Mouse (Mus musculus): ENCODE data around the gene Gpc6.

Gpc6 gene

DNA sequence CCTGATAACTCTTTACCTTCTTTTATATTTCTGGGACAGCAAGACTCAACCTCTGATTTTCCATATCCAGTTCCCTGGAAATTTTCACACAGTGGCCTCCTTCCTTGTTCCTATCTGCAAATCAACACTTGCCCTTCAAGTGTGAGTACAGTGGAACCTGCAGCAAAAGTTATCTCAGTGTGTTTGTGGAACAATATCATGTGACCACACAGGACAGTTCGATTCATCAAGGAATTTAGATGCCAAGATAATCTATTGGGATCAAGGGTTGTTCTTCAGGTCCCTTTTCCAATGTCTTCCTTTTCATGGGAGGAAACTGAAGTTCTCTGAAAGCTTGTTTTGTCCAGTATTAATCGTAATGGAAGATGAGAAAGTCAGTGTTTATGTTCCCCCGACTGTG, 891.6 kb downstream of the Gpc6 start:
- no peak for DNase-seq

- DNase-seq, result no peak
Measured at GRCm38 (mm10) chr14:117817196-117817595, 892.1 kb downstream of the Gpc6 start.

GRCm38 (mm10) chr14:117824491-117824890, 899.4 kb downstream of the Gpc6 start:
- DNase-seq, result no peak

DNA sequence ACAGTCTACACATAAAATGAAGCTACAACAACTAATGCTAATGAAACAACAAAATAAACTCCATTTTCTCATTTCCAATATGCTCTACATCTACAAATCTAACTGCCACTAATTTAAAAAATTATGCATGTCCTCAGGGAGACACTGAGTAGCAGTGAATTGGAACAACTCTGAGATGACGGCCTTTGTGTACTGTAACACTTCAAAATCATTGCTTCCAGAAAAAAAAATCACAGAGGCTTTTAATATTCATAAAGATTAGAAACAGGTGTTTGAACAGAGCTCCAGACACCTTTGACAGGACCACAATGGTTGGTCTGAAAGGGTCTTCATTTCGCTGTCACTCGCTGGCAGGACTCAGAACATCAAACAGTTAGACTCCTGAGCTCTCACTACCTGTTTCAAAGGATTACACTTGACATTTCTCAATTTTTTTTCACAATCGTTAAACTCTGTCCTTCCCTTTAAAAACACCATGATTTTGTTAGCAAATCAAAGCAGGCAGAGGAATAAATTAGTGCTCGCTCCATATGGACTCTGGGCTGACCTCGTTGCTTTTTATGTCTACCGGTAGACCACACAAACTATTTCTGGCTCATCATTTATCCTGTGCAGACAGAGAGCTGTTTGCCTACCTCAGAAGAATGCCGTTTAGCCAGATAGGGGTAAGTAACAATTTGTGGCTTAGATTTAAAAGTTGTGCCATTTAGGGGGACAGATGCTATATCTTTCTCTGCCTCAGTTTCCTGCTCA, 901.4 kb downstream of the Gpc6 start:
- DNase-seq, result no peak

DNA sequence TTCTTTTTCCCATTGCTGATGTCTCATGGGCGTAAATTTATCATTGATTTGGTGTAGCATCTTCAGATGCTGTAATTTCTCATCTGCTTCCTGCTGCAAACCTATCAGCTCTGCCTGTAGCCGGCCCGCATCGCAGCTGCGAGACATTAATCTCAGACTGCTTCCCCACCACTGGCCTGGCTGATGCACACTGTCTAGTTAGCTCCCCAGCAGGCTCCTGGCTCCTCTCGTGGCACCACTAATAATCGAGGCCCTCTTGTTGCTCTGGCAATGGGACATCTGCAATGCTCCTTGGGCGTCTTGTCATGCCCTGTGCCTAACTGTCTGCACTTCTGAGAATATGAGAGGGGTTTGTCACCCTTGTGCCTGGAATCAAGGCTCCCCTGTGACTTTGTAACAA, 906.2 kb downstream of the Gpc6 start:
- DNase-seq, result no peak

DNA sequence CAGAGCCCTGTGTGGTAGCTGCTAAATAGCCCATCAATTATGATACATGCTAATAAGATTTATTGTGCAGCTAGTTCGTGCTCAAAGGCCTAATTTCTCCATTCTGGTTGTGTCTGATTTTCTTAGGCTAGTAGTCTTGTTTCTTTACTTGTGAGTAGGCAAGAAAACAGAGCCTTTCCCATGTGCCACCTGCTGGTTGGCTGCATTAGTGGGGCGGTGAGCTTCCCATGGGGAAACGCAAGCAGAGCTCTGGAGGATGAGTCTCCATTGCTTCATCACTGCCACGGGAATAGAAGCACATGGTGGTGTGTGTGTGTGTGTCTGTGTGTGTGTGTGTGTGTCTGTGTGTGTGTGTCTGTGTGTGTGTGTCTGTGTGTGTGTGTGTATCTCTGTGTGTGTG, 906.6 kb downstream of the Gpc6 start:
- peak; percentile 39 for DNase-seq

DNA sequence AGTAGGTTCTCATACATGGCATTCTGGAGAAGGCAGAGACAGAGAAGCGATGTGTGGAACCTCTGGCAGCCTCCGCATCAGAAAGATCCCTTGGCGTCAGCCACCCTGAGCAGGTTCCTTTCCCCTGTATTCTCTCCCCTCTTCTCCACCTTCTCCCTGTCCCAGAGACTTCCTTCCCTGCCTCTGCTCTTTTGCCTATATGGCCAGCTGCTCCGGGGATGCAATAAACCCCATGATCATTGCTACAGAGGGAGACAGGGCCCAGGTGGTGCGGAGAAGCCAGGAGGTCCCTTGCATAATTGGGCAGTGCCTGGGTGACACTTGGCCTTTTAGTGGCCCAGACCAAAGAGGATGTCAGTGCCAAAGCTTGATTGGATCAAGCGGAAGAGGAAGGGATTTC, 910.4 kb downstream of the Gpc6 start:
- no peak for DNase-seq

DNA sequence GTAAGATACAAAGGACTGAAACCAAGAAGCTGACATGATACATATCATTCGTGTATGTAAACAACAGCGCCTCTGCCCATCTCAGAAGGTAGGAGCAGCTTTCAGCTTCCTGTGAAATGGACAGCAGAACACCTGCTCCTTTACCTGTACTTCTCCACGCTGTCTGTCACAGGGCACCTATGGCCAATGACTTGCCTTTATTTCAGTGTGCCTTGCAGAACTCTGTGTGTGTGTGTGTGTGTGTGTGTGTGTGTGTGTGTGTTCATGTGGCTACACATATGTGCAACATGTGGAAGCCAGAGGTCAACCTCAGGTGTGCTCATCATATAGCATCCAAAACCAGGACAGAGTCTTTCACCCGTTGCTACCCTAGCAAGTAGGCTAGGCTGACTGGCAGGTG, 911.9 kb downstream of the Gpc6 start:
- no peak for DNase-seq

DNA sequence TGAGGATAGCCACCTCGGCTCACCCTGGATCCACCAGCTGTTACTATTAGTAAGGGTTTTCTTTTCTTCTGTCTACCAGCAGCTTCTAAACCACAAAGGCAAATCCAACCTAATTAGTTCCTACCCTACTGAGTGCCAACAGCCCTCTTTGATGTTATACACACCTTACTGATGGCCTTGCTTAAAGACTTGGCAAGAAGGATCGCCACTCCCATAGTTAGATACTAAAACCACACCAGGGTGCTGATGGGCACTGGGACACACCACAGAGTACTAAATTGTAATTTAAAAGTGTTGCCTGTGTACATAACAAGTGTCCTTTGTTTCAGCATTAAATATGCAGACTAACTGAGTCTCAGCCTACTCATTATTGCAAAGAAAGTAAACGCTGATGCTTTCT, 912.6 kb downstream of the Gpc6 start:
- no peak for DNase-seq

DNA sequence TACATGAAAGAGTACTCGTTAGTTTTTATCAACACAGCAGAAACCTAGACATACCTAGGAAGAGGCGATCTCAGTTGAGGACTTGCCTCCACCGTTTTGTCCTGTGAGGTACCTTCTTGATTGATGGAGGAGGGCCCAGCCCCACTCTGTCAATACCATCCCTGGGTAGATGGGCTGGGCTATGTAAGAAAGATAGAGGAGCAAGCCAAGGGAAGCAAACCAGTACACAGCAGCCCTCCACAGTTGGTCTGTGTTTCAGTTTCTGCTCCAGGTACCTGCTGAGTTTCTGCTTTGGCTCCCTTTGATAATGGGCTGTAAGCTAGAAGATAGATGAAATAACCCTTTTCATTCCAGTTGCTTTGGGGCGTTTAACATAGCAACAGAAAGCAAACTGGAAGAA, 916.1 kb downstream of the Gpc6 start:
- no peak for DNase-seq

GRCm38 (mm10) chr14:117841797-117842553, 916.9 kb downstream of the Gpc6 start:
- DNase-seq, result no peak

GRCm38 (mm10) chr14:117849591-117850505, 924.7 kb downstream of the Gpc6 start:
- DNase-seq, result no peak

DNA sequence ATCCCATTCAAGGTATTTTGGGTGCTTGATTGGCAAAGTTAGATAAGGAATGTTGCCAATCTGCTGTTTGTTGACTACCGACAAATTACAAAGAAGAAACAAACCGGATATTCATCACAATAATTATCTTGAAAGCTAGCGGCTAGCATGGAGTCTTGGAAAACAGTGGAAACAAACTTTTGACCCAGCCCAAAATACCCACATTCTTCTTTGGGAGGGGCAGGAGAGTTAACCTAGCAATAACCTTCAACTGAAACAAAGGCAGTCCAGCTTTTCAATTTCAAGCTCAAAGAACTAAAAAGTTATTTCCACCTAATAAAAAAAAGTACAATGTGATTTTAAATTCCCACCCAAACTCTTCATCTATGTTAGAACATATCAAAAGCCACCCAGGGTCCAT, 927.2 kb downstream of the Gpc6 start:
- no peak for DNase-seq

GRCm38 (mm10) chr14:117852842-117853241, 927.7 kb downstream of the Gpc6 start:
- DNase-seq, result no peak

DNA sequence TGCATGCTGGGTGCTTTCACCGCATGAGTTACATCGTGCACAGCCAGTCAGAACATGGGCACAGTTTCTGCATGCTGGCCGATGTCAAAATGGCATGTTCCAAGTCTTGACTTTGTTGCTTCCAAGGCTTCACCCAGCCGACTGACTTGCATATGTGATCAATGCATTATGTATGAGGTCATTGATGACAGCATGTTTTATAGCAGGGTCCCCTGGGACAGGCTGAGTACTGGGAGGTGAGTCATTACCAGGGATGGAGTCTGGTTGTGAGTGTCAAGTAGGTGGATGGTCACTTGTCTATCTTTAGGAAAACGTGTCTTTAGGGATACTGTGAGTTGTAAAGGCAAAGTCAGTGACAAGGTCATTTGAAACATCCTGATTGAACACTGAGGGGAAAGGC, 929.4 kb downstream of the Gpc6 start:
- DNase-seq, result no peak

DNA sequence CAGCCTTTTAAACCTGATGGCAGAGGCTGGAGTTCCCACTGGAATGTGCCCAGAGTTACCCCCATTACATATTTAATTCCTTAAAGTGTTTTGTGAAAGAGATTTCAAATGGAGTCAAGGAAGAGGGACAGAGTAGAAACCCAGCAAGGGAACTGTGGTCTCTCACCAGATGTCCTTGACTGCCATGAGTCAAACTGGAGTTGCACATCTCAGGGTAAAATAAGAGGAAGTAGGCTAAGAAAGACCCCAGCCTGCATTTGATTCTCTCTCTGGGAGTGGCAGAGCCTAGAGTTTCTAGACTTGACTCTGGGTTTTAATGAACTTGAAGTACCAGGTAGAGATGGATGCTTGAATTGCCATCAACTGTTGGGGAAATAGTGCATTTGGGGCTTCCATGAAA, 946.2 kb downstream of the Gpc6 start:
- no peak for DNase-seq

- peak; percentile 3 for DNase-seq
Measured at GRCm38 (mm10) chr14:117879313-117879712, 954.2 kb downstream of the Gpc6 start.

DNA sequence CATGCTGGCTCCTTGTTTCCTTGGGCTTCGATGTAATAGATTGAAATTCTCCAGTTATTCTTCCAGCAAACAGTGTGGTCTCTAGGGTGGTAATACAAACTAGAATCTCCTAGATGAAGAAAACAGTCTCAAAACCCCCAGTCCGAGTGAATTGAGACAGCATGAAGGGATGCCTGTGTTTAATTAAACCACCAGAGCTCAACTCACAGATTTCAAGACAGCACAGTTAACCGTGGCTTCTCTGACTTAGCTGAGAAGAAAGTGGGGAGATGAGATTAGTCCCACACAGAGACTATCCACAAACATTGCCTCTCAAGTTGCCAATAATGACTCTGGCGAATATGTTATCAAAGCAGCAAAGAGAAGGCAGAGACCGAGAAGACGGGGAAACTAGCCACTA, 956.0 kb downstream of the Gpc6 start:
- DNase-seq, result no peak

GRCm38 (mm10) chr14:117882222-117882621, 957.1 kb downstream of the Gpc6 start:
- DNase-seq, result peak; percentile 63

GRCm38 (mm10) chr14:117889653-117890052, 964.5 kb downstream of the Gpc6 start:
- no peak for DNase-seq

DNA sequence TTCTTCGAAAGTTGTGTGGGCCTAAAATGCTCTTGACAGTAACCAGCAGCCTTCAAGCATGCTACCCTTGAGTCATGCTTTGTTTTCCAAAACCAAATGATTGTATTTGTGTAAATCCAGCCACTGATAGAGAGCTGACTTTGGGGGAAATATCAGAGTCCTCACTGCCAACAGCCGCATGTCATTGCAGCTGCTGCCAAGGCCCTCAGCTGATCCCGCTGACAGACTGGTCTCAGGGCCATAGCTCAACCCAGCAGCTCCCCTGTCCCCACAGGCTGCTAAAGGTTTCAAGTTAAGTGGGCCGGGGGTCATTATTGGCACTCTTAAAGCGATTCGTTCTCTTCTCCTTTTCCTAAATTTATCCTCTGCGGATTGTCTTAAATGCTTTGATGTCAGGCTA, 966.3 kb downstream of the Gpc6 start:
- no peak for DNase-seq

DNA sequence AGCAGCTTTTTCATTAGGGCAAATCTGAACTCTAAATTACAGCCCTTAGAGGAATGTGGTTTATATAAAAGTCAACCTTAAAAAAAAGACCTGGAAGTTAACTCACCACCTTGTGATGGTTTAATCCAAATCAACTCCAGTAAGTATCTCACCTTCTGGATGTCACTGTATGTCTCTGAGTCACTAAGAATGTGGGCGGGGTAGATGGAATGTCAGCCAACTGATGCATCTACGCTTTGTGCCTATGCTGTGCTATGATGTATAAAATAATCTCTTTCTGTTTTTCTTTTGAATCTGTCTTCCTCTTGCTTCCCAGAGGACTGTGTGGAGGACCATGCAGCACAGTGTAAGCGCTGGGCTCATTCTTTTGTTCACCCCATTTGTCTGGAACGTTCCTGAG, 966.9 kb downstream of the Gpc6 start:
- no peak for DNase-seq

DNA sequence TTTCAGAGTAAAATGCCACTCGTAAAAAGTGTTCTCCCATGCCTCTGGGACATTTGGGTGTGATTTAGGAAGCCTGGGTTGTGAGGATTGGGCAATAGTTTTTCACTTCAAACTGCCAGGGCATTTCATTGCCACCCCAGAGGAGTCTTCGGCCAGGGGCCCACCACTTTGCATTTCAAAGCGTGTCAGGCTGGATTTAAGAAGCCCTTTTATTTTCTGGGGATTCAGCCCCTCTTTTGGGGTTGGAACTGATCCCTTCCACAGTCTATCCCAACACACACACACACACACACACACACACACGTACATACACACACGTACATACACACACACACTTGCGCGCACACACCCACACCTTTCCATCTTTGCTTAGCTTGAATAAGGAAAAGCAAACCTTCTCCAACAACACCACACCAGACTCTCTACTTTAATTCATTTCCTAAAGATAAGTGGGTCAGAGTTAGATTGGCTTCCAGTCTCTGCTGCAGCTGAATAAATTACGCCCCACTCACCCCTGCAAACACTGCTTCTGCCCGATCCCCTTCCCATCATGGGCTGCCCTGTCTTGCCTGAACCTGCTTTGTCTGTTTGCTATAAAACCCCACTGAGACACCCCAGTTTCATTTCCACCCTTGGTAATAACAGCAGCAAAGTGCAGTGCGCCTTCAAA, 969.9 kb downstream of the Gpc6 start:
- DNase-seq, result no peak

Measured in kidney, adult 18-20 months (tissue).